8 mouse cellular contexts compared by ENCODE assay signal in the genomic region with DNA sequence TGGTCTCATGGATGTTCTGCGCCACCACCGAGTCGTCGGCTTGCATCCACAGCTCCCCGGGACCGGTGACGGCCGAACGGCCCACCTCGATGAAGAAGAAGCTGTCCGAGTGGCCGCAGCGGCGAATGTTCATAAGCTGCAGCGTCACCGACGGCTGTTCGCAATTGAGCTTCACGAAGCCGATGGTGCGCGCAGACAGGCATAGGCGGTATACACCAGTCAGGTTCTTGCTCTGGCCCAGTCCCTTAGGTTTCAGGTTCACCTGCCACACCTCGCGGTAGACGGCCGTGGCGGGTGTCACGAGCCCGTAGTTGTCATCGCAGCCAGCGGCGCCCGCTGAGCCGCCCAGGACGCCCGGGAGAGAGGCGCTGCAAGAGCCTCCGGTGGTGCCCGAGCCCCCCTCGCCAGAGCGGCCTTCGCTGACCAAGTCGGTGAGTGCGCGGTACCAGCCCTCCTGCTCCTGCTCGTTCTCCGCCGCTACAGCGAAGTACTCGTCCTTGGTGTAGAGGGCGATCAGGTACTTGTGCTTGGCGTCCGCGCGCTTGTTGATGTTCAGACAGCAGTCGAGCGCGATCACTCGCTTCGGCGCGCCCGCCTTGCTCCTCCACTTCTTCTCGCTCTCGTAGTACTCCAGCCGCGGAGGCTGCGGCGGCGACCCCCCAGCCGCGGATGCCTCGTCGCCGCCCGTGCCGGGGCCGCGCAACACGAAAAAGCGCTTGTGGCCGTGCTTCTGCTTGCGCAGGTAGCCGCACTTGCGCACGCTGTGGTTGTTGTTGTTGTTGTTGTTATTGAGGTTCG. TPM values are rescaled to one million over a fixed set of nuclear protein-coding genes. Genes with fewer than 3 reads are reported as not detected.
A peak's percentile ranks its signal among the peaks of the same experiment; 100 is the strongest.
DNase-seq lines count a peak whose midpoint lies in the region; ATAC-seq and TF ChIP-seq lines count a peak whose summit lies in the region.

No protein-coding gene starts in this region.

- H3K9ac ChIP-seq in liver, embryonic 15.5 days, result peak overlapping the region; percentile 94

- H3K4me1 ChIP-seq in liver, embryonic 15.5 days (replicated peaks), result peaks cover 68% of the 10 kb centered on the region
- peaks cover 43% of the 10 kb centered on the region for H3K4me1 ChIP-seq in olfactory bulb, adult 2 months (ENCODE audit: control insufficient read depth, insufficient read depth, low read length)

- DNase-seq in adrenal gland, adult (ENCODE audit: inconsistent age in 2 of 2, low spot score in 1 of 2), result peak; percentile 73 to 89
- peak; percentile 34 for DNase-seq in embryo, embryonic 11.5 days (ENCODE audit: low read depth, low spot score)
- DNase-seq in gastrocnemius, postnatal 4 days (ENCODE audit: low spot score in 2 of 2), result peak; percentile 40 to 63
- peak; percentile 50 to 60 for DNase-seq in kidney, adult 8-10 months
- DNase-seq in thymus, postnatal 14 days, result peak; percentile 66

- peak overlapping the region; percentile 86 for H3K4me3 ChIP-seq in liver, embryonic 15.5 days (replicated peaks)
- H3K4me3 ChIP-seq in olfactory bulb, adult 2 months (ENCODE audit: insufficient read depth, low read depth, low read length), result peak overlapping the region; percentile 83

- H3K4me2 ChIP-seq in liver, embryonic 15.5 days, result peak overlapping the region; percentile 95

- H3K27ac ChIP-seq in liver, embryonic 15.5 days (replicated peaks), result peak overlapping the region; percentile 97
- H3K27ac ChIP-seq in olfactory bulb, adult 2 months (ENCODE audit: insufficient read depth, low read depth, low read length), result peak overlapping the region; percentile 40; the same call in 1 of the 2 replicates

- no peak for TF ChIP-seq POLR2A in olfactory bulb, adult 2 months (IDR thresholded peaks at IDR 0.05; ENCODE audit: insufficient read depth, low read depth, low read length)

- H3K27me3 ChIP-seq in liver, embryonic 15.5 days, result peaks cover 20% of the 10 kb centered on the region

- peaks cover 23% of the 10 kb centered on the region for H3K36me3 ChIP-seq in liver, embryonic 15.5 days (replicated peaks)

- H3K9me3 ChIP-seq in liver, embryonic 15.5 days (replicated peaks), result no peaks in the 10 kb centered on the region

- ATAC-seq in CD4-positive, CD25-positive, alpha-beta regulatory T cell, adult 4 months, result peak; percentile 9
- ATAC-seq in liver, embryonic 15.5 days (ENCODE audit: insufficient read depth), result no peak

- WGBS in liver, embryonic 15.5 days (ENCODE audit: insufficient replicate concordance), result under 1% methylated on average over 88 of the region's 88 CpGs
- WGBS in olfactory bulb, adult 2 months, result under 1% methylated on average over 88 of the region's 88 CpGs

- no peak; the same call in 1 of the 2 replicates for TF ChIP-seq CTCF in olfactory bulb, adult 2 months (IDR thresholded peaks at IDR 0.05; ENCODE audit: insufficient read depth, low read depth, low read length)

RNA-seq across cellular contexts. Expression of a gene that starts 0.5 kb away (rescaled TPM):
- under 1 TPM; 0.68 to 0.83 TPM for polyA plus RNA-seq in CD4-positive, CD25-positive, alpha-beta regulatory T cell, adult 4 months (2017; shearing (Covaris generic))
- 10 to 100 TPM; 15.8 to 16.5 TPM for total RNA-seq in gastrocnemius, postnatal 4 days (2021)
- 4.0 and 5.2 TPM in 2 replicates for polyA plus RNA-seq in liver, embryonic 15.5 days (2015; fragmentation: Nextera tagmentation; extraction: Ambion mirVana)
- polyA plus RNA-seq in olfactory bulb, adult 2 months (2012; ENCODE audit: insufficient read depth, insufficient read length, low replicate concordance, missing spikeins), result not detected in 2 replicates
